Mouse (Mus musculus): ENCODE measurements around the gene Sec24b. TPM values are rescaled to one million over a fixed set of nuclear protein-coding genes. Genes with fewer than 3 reads are reported as not detected.

The Sec24b gene
- total RNA-seq (2021): 10 to 100 TPM; 72.2 to 84.2 TPM

DNA sequence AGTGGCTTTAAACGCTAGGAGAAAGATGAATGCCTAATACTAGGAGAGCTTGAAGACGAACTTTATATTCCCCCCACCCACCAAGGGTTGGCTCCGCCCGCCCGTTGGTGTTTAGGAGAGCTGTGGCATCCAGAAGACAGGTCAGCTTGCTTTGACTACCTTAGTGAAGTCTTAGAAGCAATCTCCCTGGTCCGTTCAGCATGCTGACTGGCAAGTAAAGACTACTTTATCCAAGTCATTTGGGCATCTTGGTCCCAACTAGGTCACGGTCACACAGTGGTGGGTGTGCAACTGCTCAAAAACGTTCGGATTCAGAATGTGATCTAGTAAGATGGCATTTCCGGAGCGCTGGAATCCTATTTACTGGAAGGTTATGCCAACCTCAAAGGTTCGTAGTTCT is at the start of gene Sec24b:
TSS of gene Sec24b (minus strand) at position 273 of the 400 bp plus-strand sequence.
- intact Hi-C loops (cut with DNase I): no loop called here
- DNase-seq: peak; percentile 18

DNA sequence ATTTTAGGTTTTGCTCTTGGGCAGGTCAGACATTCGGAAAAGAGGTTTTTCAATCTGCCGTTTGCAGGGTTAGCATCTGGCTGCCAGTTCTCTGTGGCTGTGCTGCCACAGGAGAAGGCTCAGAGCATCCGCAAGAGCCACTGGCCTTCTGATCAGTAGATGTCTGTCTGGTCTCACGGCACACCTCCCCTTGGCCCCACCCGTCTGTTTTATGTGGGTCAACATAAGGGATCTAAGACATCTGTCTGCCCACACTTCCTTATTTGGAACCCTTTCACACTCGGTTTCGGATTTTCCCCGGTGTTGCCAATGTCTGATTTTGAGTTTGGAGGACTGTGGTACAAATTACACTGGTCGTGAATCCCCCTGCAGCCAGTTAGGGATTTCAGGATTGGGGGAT is 43.1 kb upstream of the Sec24b start:
- DNase-seq: no peak
- intact Hi-C loops (cut with DNase I): no loop called here

DNA sequence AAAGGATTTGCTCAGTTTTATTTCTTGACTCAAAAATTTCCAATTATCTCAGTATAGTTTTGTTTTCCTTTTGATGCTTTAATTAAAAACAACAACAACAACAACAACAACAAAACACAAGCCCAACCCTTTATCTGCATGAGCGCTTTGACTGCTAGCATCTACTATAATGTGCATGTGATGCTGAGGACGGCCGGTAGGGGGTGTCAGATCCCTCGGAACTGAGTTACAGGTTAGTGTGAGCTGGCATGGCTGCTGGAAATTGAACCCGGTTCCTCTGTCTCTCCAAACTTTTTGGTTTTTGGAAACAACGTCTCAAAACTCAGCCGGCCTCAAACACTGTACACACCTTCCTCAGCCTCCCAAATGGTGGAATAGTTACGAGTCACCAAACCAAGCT is 42.1 kb upstream of the Sec24b start:
- DNase-seq: peak; percentile 21
- intact Hi-C loops (cut with DNase I): no loop called here

DNA sequence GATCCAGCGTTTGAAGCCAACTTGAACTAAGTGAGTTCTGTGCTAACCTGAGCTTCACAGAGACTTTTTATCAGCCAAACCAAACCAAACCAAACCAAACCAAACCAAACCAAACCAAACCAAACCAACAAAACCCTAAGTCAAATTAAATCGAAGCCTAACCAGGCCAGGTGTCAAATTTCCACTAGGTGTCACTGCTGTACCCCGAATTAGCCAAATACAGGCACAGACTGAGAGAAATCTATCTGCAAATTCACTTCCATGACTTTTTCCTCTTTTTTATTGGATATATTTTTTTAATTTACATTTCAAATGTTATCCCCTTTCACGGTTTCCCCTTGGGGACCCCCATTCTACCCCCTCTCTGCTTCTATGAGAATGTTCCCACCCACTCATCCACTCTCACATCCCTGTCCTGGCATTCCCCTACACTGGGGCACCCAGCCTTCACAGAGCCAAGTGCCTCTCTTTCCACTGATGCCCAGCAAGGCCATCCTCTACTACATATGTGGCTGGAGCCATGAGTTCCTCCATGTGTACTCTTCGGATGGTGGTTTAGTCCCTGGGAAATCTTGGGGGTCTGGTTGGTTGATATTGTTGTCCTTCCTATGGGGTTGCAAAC is 33.9 kb upstream of the Sec24b start:
- peak; percentile 35 for DNase-seq
- intact Hi-C loops (cut with DNase I): loop anchor here (1.0 to 5.0 kb wide), 2 partner anchors 482 to 595 kb away; no protein-coding TSS in a partner anchor

DNA sequence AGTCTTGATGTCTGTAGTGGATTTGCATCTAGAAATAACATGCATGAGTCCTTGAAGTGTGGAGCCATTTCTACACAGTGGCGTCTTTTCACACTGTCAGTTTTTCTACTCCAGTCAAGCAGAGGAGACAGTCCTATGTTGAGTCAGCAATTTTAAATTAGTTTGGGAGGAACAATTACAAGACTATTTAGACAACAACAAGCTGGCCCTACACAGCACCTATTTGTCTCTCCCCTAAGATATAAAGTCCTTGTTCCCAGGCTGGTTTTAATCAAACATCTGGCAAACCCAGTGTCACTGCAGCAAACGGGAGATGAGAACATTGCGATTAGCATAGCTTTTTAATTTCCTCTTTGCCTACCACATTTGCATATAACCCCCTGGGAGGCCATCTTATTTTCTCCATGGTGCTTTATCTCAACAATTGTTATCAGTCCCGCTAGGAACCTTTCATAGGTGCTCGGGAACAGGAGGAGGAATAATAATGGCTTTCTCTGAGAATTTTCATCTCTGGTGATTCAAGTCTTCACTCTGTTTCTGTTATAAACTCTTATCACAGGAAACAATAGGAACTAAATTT is 32.9 kb upstream of the Sec24b start:
- no peak for DNase-seq
- intact Hi-C loops (cut with DNase I): no loop called here

DNA sequence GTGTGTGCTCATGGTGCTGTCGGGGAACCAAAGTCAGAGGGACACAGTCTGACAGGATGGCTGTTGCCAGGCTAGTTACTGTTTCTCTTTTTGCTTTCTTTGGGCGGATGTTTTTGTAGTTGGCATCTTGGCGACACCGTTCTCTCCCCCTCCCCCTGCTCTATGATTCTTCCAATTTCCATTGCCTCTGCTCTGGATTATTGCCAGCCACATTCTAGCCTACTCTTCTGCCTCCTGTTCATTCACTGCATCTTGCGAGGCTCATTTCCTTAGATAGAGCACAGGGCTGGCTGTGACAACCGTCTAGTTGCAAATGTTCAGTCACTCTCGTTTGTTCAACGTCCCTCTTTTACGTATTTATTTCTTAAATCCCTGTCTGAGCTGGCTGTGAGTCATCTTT is 29.1 kb upstream of the Sec24b start:
- DNase-seq: no peak
- intact Hi-C loops (cut with DNase I): no loop called here

DNA sequence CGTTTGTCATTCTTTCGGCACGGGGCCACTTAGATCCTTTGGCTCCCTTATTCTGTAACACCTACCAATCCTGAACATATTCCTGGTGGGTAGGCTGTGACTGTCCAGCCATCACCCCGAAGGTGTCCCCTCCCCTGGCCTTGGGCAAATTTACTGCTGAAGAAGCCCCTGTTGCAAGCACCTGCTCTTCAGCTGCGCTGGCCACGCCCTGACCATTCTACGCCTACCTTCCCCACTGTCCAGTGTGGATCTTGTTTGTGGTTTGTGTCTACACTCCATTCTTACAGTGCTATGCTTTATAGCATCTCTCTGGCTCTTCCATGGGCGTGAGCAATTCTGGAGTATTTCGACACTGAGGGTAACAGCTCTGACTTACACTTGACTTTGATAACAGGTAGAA is 27.3 kb upstream of the Sec24b start:
- no peak for DNase-seq
- intact Hi-C loops (cut with DNase I): loop anchor here (10.0 kb wide), 1 partner anchor 784 kb away; no protein-coding TSS in a partner anchor

DNA sequence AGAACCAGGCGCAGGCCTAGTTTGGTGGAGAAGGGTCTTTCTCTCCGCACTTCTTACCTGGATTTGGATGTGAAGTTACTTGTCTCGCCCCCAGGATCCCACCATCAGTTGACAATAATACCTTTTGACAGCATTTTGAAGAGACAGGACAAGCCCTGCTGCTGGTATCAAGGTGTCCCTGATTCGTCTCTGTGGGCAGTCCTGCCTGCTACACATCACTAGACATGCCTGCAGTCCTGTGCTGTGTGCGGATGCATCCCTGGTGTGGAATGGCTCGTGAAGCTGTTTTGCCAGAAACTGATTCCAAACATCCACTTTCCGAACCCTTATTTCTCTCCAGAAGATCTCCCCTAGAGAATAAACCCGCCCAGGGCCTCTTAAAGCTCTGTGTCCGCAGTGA is 26.1 kb upstream of the Sec24b start:
- intact Hi-C loops (cut with DNase I): loop anchor here (10.0 kb wide), 1 partner anchor 783 kb away; no protein-coding TSS in a partner anchor
- no peak for DNase-seq

DNA sequence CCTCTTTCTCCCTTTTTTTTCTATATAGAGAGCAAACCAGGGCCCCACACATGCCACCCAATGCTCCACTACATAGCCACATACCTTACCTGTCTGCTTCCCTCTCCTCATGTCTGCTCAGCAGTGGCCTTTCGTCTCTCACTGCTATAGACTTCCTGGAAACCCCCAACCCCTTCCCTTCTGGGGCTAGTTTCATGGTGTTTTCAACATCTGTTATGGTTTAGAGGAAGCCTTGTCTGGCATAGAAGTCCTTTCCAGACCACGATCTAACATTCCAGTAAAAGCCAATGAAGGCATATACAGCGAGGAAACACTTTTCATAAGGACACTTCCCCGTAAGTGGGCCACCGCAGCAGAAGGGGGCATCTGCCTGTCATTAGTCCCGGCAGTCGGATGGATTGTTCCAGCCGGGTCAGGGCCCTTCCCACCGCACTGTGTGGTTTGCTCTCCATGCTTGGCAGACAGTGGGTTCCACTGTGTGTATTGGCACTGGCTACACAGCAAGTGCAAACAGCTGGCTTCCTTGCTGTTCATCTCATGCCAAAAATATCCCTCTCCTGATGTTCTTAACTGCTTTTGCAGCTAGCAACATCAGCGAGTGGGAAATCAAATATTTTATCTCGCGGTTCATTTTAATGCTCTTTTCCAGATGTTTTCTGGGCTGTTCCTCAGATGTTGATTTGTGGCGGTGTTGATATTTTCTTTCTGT is 25.2 kb upstream of the Sec24b start:
- intact Hi-C loops (cut with DNase I): loop anchor here (10.0 kb wide), 1 partner anchor 782 kb away; no protein-coding TSS in a partner anchor
- peak; percentile 10 for DNase-seq

DNA sequence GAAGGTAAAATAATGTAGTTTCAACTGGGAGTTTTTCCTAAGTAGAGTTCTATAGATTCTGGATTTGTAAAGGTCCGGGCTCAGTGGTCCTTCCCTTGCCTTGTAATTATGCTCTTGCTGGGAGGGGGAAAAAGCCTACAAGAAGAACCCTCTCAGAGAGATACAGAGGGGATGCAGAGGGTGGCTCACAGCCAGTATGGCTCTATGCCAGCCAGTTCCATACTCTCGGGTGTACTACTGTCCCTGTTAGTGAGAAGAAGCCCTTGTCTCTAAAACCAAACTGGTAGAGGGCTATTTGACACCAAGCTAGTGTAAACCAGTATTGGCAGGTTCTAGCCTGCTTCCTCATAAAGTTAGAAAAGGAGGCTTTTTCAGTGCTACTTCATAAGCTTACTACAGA is 22.0 kb upstream of the Sec24b start:
- intact Hi-C loops (cut with DNase I): loop anchor here (5.0 to 10.0 kb wide), 2 partner anchors 166 to 779 kb away; no protein-coding TSS in a partner anchor
- peak; percentile 46 for DNase-seq

DNA sequence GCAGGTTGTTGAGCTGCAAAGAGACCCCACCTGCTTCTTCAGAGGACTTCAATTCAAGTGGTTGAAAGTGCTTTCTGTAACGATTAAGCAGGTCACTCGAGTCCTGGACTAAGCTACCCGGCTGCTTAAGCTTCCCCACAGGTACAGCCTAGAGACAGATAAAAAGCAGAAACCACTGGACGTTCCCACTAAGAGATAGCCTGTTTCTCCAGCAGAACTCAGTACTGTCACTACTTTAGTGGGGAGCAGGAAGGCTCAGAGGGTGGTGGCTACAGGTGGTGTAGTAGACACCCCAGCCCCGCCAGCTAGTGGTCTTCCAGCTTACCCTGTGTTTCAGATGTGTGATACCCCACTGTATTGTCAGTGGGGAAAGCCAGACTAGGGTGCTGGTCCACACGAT is 19.3 kb upstream of the Sec24b start:
- intact Hi-C loops (cut with DNase I): loop anchor here (5.0 to 10.0 kb wide), 2 partner anchors 163 to 776 kb away; no protein-coding TSS in a partner anchor
- DNase-seq: no peak

DNA sequence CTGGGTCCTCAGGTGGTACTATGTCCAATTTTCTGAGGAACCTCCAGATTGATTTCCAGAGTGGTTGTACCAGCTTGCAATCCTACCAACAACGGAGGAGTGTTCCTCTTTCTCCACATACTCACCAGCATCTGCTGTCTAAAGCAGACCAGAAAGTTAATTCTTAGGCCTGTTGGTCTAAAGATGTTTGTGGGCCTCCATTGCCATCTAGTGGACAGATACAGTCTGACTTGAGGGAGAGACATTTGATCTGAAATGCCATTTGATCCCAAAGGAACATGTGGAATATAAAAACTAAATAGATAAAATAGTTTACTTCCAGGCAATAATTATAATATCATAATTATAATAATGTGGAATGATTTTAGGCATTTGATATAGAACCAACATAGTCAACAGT is 18.4 kb upstream of the Sec24b start:
- intact Hi-C loops (cut with DNase I): loop anchor here (5.0 to 10.0 kb wide), 3 partner anchors 162 to 775 kb away; partner anchors contain the start of gene Rrh
- DNase-seq: peak; percentile 57

DNA sequence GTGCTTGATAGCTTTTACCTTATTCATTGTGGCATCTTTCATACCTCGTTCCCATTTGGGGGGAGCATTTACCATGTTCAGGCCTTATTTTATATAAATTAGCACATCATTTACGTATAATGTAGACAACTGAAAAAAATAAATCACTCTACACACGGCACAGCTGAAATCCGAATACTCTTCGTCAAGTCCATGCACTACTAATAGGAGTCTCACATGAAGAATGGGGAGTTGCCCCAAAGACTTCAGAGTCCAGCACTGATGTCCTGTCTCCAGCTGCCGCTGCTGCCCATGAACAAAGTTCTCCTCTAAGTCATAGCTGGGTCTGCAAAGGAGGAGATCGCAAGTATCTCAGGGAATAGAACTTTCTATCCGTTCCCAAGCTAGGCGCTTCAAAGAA is 15.9 kb upstream of the Sec24b start:
- no peak for DNase-seq
- intact Hi-C loops (cut with DNase I): loop anchor here (10.0 kb wide), 1 partner anchor 252 kb away; the partner anchor contains the start of gene Rrh

DNA sequence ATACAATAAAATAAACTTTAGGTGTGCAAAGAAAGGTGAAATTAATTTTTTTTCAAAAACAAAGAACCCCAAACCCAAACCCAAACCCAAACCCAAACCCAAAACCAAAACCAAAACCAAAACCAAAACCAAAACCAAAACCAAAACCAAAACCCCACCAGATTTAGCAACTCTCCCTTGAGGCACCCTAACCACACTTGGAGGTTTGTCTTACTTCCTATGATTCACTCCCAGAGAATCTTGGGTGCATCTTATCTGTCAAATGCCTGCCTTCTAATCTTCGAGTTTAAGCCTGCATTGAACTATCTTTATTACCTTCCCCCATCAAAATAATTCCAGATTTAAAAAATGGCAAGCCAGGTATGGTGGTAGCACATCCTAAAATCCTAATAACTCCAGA is 14.4 kb upstream of the Sec24b start:
- no peak for DNase-seq
- intact Hi-C loops (cut with DNase I): loop anchor here (10.0 kb wide), 1 partner anchor 251 kb away; the partner anchor contains the start of gene Rrh

DNA sequence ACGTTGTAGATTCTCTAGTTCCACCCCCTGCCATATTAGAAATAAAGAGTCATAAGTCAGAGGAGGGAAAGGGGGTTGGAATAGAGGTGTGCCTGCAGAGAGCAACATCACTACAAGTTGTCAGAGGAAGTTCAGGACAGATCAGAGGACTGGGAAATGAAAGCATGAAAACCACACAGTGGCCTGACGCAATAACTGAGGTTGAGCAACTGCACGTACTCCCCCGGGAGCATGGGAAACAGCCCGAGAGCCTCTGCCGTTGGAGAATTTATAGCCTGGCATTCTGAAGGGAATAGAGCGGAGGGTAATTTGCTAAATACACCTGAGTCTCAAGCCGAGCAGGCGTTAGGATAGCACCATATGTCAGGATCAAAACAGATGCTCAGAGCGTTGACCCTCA is 11.7 kb upstream of the Sec24b start:
- intact Hi-C loops (cut with DNase I): loop anchor here (10.0 kb wide), 1 partner anchor 248 kb away; the partner anchor contains the start of gene Rrh

DNA sequence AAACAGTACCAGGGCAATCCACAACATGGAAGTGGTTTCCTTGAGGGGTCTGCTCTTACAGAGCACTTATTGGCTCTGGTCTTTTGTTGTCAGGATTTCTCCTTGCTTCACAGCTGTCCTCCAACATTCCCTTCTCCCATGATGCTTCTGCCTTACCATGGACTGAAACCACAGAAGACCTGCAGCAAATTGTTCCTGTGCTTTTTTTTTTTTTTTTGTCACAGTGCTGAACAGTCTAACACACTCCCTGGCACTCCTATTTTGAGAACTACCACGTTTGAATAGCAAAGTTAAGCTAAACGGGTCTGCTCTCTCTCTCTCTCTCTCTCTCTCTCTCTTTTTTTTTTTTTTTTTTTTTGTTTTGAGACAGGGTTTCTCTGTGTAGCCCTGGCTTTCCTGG is 10.6 kb upstream of the Sec24b start:
- intact Hi-C loops (cut with DNase I): loop anchor here (10.0 kb wide), 1 partner anchor 247 kb away; the partner anchor contains the start of gene Rrh

More for the DNA sequence above, 11.7 kb upstream of the Sec24b start:
- no peak for DNase-seq

DNA sequence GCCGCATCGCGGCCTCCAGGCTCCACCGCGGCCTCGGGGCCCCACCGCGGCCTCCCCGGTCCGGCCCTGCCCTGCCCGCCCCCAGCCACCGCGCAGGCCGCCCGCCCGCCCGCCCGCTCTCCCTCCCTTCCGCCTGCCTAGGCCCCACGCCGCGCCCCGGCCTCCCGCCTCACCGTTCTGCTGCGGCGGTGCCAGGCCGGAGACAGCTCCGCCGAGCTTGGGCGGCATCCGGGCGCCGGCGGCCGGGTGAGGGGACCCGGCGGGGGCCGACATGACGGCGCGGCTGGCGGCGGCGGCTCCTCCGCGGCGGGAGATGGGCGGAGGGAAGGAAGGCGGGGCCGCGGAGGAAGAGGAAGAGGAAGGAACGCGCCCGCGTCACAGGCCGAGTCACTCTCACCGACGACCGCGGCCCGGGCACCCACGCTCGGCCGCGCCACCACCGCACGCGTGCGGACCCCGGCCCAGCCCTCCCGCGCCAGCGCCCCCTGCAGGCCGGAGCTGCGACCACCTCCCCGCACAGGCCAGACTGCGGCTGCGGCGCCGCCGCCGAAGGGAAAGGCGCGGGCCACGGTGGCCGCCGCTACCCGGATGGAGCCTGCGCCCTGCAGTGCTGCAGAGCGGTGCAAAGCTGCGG is 840 bp downstream of the Sec24b start:
- intact Hi-C loops (cut with DNase I): no loop called here
- DNase-seq: peak; percentile 93

More for the DNA sequence above, 10.6 kb upstream of the Sec24b start:
- no peak for DNase-seq

DNA sequence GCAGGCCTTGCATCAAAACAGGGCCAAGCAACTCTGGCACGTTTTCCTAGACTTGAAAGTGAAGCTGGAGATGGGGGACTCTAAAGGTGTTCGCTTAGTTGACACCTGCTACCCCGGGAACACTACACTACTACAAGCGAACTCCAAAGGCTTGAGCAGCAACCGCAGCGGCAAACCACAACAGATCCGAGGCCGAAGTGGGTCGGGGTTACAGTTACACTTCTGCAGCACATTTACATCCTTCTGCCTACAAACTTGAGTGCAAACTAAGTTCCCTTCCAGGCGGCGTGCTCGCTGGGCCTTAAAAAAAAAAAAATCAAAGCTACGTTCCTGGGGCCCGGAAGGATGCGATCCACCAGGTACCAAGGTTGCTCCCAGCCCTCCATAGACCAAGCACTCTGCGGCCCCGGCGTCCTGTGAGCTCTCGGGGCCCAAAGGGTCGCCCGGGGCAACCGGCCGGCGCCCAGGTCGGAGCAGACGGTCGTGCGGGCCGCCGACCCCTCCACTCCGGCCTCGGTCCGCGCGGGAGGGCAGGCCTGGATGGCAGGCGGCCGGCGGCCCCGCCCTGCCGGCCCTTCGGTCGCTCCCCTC is 1.5 kb downstream of the Sec24b start:
- DNase-seq: no peak
- intact Hi-C loops (cut with DNase I): no loop called here

DNA sequence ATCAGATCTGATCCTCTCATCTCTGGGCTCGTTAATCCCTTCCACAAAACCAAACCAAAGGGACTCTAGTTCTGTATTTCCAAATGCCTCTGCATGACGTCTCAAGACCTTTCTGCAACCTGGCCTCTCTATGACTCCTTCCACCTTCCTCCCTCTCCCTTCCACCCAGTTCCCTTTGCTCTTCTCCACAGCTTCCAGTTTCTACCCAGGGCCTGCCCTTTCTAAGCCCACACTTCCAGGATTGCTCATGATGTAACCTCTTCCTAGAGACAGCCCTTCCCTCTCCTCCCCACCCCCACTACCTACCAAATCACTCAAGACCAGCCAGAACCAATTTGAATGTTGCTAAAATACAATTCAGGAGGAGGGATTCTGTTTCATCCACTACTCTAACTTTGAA is 2.9 kb downstream of the Sec24b start:
- no peak for DNase-seq
- intact Hi-C loops (cut with DNase I): no loop called here

DNA sequence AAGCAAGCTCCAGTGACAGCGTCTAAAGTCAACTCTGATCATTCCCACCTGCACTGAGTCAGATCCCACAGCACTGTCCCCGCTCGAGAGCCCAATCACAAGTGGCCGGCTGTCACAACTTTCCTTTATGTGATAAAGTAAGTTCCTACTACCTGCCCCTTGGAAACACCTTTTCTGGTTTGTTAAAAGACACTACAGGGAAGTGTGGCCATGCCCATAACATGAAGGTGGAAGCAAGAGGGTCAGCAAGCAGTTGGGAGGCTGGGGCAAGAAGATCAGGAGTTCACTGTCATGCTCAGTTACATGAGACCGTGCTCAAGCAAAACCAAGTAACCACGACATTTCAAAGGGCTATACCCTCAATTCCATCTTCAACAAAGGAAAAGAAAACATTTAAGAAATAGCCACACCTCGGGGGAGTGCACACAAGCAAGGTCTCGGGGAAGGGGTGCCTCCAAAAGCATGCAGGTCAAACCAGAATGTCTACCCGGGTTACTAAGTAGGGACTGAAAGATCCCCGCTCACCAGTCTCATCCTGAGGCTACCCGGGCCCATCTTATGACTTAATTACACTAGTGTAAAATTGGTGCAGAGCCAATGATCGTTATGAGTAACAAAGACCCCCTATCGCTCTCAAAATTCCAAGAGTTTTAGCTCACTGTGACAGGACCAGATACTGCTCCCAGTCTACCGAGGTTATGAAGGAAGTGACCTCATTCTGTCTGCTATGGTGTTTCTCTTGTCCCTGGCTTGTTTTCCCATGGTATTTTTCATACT is 3.6 kb downstream of the Sec24b start:
- intact Hi-C loops (cut with DNase I): no loop called here
- DNase-seq: no peak
